Mouse (Mus musculus): ENCODE data around the gene Btbd35f27.
"Not testable (repeated sequence)": the region's sequence is repeated elsewhere in the genome, so short reads cannot be mapped to it uniquely, and the experiment has no call there.

Gene Btbd35f27

GRCm38 (mm10) chrX:4951835-4952234 is at the start of gene Btbd35f27:
Gene Btbd35f27, plus strand, starts transcription at chrX:4952135.
- not testable (repeated sequence) for DNase-seq (ENCODE audit: low spot score in 2 of 2)

Measured in thymus, postnatal 10 days (tissue).